Mouse (Mus musculus): ENCODE data around the gene Gm266.

- no peak for TF ChIP-seq CHD2 (IDR thresholded peaks at IDR 0.05; ENCODE audit: low read length)
- TF ChIP-seq EP300 (IDR thresholded peaks at IDR 0.05; ENCODE audit: low read length) = no peak
- TF ChIP-seq POLR2A (IDR thresholded peaks at IDR 0.05; ENCODE audit: low read depth, low read length) = no peak
Observed at GRCm38 (mm10) chr12:111448931-111449705, 36.5 kb downstream of the Gm266 start.
